Mouse (Mus musculus): ENCODE data around the gene Bcdin3d. TPM values are rescaled to one million over a fixed set of nuclear protein-coding genes. Genes with fewer than 3 reads are reported as not detected.
A peak's percentile ranks its signal among the peaks of the same experiment; 100 is the strongest.

The Bcdin3d gene
- total RNA-seq (2015; ENCODE audit: low replicate concordance) (1.3 and 1.4 TPM in 2 replicates), total RNA-seq (2017; ENCODE audit: low replicate concordance) (0.51 and 1.3 TPM in 2 replicates)

DNA sequence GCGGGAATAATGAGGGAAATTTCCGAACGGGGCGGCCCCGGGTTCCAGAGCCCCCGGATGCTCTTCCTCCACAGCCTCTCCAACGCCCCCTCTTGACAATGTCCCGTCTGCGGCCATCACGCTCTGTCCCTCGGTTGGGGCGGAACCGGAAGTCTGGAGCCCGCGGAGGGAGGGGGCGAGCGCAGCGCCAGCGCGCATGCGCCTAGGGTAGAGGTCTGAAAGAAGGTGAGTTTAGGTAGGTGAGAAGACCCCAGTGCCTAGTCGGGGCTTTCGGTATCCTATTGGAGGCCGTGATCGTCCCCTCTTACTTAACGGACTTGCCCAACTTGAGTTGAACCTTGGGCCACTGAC lies at the start of gene Bcdin3d:
TSS of gene Bcdin3d (minus strand) at position 155 of the 351 bp plus-strand sequence.
- peak; percentile 71 for ATAC-seq (replicated peaks; ENCODE audit: low FRiP score, poor library complexity, severe bottlenecking)

DNA sequence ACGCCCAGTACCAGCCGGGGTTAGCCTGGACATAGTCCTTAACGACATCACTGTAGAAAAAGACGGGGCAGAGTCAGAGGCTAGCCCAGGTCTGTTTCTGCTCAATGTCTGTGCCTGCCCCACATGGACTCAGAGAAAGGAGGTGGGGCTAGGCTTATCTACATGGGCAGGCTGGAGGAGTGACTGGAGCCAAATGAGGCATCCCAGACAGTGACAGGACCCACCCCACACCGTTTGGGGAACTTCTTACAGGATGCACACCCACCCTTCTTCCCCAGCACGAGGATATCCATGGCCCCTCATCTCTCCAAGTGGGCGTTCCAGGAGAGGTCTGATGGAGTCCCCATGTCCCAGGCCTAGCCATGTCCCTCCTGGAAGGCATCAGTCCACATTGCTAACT lies 45.8 kb upstream of the Bcdin3d start:
- no peak for ATAC-seq (replicated peaks; ENCODE audit: low FRiP score, poor library complexity, severe bottlenecking)

DNA sequence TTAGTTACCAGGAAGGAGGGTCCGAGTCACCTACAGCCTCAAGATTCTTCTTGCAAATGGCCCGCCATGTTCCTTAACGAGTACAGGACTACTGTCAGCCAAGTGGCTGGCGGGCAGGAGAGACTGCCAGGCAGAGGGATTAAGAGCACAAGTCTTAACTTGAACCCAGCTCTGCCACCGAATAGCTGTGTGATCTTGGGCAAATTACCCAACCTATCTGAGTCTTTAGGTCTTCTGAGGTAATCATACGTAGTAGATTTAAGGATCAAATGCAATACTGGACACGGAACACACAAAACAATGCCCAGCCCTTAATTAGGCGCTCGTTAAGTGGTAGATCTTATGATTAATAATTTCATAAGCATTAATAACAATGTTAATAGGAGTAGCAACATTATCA lies 45.1 kb upstream of the Bcdin3d start:
- no peak for ATAC-seq (replicated peaks; ENCODE audit: low FRiP score, poor library complexity, severe bottlenecking)

DNA sequence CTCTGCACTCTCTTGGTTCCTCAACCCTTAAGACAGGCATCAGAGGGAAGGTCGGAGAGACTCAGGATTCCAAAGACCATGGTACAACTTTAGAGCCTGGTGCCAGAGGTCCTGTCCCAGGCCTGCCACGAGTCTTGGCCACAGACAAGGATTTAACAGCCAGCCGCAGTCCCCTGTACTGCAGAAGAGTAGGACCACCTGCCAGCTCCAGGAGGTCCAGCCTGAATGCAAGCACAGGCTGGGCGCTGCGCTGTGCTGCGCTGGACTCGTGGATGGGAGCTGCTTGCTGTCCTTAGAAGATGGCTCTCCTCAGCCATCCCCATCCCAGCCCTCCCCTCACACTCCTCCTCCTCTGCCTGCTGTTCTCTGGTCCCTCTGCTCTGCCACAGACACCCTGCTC lies 43.2 kb upstream of the Bcdin3d start:
- no peak for ATAC-seq (replicated peaks; ENCODE audit: low FRiP score, poor library complexity, severe bottlenecking)

DNA sequence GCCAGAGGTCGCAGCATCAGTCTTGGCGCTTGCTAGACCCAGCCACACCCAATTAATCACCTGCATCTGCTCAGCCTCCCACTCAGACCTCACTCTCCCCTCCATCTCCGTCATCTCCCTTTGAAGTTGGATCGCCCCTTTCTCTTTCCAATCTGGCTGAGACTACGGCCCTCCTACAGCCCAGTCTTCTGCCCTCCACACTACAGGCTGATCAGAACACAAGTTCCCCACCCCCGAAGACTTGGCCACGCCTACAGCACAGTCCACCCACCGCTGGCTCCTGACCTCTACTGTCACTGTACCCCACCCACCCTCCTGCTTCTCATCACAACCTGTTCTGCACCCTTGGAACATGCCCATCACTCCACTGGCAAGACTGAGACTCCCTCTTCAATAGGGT lies 42.2 kb upstream of the Bcdin3d start:
- no peak for ATAC-seq (replicated peaks; ENCODE audit: low FRiP score, poor library complexity, severe bottlenecking)

DNA sequence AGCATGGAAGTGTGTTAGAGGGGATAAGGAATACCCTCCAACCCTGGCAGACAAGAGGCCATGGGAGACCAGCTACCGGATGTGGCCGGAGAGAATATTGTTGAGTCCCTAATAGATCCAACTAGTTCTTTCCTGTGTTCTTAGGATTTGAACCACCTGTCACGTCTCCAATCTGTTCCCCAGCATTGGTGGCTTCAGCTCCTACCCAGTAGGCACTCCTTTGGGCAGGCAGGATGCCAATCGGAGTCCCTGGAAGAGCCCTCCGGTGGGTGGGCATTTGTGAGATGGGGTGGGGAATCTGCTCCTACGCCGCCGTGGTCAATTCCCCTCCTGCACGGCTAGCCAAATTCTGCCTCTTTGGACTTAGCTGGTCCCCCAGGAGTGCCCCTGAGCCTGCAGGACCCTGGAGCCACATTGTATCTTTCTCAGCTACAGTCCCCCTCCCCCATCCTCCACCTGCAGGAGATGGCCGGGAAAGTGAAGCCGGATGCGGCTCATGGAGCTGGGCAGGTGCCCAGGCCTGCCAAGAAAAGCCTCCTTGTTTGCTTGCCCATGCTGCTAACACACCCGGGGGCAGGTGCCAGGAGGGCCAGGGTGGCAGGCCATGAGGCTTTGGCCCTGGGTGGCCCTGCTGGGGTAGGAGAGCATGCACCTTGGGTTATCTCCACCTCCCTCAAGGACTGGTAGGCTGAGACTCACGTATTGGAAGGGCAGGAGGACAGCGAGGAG lies 37.4 kb upstream of the Bcdin3d start:
- no peak for ATAC-seq (replicated peaks; ENCODE audit: low FRiP score, poor library complexity, severe bottlenecking)

DNA sequence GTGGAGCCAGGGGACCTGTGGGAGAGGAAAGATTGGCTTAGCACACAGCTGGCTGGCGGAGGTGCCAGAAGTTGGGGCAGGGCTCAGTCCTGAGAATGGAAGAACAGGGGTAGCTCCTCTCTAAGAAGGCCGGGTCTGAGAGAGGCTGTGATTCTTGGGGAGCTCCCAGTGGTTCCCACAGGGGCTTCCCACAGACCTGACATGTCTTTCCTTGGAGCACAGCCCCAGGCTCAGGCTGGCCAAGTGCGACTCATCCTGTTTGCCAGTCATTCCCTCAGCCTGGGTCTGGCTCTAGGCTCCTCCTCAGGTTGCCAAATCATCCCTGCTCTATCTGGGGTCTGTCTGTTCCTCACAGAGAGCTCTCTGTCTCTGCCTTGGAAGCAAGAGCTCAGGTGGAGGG lies 36.1 kb upstream of the Bcdin3d start:
- no peak for ATAC-seq (replicated peaks; ENCODE audit: low FRiP score, poor library complexity, severe bottlenecking)

DNA sequence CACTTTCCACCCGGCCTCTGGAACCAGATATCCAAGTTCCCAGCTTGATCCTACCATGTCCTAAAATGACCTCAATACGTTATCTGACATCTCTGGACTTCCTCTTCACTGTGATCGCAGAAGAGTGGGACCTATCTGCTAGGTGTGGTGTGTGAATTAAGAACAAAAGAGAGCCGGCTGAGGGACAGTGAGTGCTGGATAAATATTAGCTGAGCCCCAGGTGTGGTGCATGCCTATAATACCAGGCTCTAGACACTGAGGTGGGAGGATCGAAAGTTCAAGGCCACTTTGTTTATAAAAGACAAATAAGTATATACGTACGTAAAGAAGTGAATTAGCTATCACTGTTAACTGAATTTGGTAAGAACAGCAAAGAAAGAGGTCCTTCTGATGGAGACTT lies 35.3 kb upstream of the Bcdin3d start:
- no peak for ATAC-seq (replicated peaks; ENCODE audit: low FRiP score, poor library complexity, severe bottlenecking)

DNA sequence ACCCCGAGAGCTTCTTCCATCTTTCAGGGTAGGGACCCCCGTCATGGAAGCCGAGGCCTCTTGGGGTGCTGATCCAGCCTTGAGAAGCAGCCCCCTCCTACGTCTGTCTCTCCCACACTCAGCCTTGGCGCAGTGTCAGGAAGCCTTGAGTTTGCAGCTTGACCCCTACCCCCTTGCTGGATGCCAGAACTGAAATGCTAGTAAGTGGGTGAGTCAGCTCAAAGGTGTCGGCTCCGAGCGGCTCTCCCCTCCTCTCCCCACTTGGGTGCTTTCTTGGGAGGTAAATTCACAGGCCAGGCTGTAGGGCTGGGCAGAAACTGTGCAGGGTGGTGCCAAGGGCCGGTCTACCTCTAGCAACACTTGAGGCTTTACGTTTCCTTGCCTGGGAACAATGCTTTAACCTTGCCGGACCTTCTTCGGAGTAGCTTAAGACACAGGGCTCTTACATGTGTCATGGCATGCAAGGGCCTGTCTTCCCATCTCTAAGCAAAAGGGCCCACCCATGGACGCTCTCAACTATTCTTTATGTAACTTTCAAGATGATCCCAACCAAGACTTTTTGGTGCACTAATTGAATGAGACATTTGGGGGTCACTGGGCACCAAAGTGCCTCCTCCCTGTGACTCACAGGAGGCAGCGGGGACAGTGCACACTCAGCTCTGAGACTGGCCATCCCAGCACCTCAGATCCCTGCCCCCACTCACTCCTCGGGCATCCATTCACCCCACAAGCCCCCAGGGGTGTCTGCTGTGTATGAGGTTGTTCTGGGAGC lies 31.0 kb upstream of the Bcdin3d start:
- ATAC-seq (replicated peaks; ENCODE audit: low FRiP score, poor library complexity, severe bottlenecking), result no peak

DNA sequence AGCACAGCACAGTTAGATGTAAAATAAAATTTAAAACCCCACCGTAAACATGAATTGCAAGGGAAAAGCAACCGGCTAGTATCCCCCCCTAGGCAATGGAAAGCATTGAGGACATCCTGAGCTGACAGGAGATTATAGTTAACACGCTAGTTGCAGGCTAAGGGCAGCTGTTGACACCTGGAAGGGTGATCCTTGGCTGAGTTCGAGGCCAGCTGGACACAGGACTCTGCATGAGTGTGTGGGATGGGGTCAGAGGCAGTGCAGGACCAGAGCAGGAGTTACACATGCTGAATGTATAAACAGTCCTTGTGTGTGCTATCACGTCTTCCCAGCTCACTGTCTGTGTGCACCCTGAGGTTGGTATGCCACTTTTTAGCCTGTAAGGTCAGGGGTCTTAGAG lies 28.7 kb upstream of the Bcdin3d start:
- no peak for ATAC-seq (replicated peaks; ENCODE audit: low FRiP score, poor library complexity, severe bottlenecking)

DNA sequence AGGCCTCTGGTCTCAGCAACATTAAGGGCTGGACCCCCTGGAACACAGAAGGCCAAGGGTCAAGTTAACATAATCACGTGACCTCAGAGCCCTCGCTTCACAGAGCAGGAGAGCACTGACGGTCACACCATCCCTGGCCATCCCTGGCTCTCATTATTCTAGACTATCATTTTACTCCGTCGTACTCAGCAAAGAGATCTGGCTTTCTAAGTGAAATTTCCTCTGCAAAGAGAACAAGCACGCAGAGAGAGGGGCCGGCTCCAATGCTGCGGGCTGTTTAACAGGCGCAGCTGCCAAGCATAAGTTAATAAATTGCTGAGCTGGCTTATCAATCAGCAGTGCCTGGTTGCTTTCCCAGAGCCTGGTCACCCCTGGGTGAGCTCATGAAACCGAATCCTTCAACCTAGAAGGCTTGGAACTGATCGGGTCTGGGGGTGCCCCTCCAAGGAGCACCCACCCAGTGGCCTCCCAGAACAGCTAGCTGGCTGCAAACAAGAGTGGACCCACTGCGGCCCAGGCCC lies 27.8 kb upstream of the Bcdin3d start:
- no peak for ATAC-seq (replicated peaks; ENCODE audit: low FRiP score, poor library complexity, severe bottlenecking)

DNA sequence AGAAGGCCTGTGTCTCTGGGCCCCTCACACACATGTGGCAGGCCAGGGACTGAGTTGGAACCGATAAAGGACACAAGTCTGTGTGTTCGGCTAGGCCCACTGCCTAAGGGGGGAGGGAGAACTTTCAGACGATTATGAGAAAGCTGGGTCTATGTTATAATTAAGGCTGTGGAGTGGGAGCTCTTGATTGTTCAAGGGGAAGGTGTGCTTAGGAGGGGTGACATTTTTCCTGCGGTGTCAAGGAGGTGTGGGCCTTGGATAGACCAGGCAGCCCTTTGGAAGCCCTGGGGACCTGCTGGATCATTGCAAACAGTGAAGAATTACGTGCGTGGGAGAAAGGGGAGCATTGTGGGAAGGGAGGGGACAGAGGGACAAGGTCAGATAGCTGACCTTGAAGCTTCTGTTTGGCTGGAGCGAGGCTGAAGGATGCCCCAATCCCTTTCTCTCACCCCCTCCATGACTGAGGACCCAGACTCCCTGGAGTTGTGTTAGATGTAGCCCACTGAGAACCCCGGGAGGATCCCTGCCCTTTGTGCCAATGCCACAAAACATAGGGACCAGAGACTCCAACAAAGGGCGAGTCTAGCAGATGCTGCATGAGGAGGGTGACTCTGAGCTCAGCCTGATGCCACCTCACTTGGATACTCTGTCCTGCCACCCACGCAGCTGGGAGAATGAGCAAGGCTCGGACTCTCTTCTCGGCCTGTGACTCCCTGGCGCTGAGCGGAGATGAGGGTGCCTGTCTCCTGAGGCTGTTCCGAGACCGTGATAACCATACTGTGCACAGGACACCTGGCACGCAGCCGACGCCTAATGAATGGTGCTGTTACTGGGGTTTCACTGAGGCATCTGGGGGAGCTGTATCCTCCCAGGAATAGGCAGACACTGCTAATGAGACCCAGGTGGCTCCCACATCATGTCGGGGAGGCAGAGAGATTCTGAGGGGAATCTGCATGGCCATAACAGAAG lies 27.0 kb upstream of the Bcdin3d start:
- no peak for ATAC-seq (replicated peaks; ENCODE audit: low FRiP score, poor library complexity, severe bottlenecking)

DNA sequence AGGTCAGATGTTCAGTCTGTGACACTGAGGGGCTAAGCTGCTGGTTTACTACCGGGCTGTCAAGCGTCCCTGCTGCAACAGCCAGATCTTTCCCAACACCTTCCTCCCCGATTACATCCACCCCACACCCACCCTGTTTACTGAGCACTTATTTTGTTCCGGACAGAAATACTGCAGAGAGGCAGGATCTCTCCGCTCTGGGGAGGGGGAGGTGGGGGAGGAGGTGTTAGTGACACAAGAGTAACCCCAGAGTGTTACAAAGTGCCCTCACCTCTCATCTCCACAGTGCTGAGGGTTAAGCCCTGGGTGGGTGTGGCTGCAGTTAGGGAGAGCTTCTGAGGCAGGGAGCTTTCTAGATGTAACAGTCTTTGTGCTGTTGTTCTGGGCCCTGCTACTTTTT lies 25.8 kb upstream of the Bcdin3d start:
- no peak for ATAC-seq (replicated peaks; ENCODE audit: low FRiP score, poor library complexity, severe bottlenecking)

DNA sequence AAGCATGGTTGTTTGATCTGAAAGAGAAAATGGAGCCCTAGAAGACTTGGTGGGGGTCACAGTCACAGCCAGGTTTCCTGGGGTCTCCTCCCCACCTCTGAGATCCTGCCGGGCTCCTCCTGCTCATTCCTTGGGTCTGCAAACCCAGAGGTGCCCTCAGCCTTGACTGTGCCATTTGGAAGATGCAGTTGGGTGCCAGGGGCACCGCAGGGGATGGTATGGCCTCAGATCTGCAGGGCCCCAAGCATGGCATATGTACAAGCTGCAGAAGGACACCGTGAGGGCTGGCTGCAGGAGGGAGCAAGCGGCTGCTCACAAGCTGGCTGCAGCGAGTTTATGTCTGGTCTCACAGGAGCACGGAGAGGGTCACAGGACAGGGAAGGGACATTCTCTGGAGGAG lies 25.2 kb upstream of the Bcdin3d start:
- ATAC-seq (replicated peaks; ENCODE audit: low FRiP score, poor library complexity, severe bottlenecking), result no peak

DNA sequence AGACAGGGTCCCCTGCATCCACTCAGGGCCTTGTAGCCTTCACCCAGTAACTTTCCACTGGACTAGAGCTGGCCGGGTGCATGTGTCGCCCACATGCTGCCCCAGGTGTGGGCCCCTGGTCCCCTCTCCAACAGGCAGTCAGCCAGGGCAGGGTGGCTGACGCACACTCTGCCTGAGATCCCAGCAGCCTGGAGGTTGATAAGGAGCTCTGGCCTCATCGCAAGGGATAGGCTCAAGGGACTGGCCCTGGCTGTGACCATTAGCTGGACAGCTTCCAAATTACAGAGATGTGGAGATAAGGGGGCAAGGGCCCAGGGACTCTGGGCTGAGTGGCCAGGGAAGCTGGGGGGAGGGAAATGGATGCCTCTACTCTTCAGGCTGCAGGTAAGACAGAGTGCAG lies 24.3 kb upstream of the Bcdin3d start:
- no peak for ATAC-seq (replicated peaks; ENCODE audit: low FRiP score, poor library complexity, severe bottlenecking)

DNA sequence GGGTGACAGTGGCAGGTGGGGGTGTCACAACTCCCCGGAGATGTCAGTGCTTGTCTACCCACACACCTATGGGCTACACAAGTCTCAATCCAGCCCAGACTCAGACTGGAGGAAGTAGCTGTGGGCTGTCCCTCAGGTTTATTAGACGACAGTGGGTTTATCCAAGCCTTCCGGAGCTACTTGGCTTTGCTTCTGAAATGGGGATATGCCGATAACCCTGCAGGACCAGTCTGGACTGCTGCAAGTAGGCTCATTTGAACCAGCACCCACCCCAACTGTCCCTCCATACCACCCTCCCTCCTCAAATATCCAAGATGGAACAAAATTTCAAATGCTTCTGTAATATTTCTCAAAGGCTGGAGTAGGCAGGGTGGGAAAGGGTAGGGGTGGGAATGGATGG lies 23.8 kb upstream of the Bcdin3d start:
- ATAC-seq (replicated peaks; ENCODE audit: low FRiP score, poor library complexity, severe bottlenecking), result no peak

DNA sequence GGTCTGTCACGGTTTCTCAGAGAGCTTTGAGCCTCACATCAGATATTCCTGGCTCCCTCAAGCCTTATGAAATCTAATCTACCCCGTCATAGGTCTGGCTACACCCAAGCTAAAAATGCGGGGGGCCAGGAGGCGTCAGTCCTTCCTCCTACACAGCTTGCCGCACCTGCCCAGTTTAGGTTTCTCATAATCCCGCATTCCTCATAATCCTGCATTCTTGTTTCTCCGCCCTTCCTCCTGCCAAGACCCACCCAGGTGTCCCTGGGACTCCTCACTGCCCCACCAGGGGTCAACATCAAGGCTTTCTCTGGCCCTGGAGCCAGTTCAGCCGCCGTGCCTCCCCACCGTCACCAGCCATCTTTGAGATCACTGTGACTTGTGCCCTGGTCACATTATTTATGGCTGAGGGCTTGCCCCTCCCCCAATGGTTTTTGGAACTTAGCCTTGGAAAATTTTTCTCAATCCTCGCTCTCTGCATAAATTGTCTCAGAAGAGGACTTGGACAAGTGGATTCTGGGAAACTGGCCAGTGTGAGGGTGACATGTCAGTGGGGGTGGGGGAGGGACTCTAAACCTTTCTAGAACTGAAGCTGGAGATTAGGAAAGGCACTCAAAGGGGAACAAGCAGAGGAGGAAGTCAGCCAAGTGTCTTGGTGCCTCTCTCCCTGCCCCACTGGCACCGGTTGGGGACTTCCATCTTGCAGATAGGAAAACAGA lies 23.2 kb upstream of the Bcdin3d start:
- no peak for ATAC-seq (replicated peaks; ENCODE audit: low FRiP score, poor library complexity, severe bottlenecking)

DNA sequence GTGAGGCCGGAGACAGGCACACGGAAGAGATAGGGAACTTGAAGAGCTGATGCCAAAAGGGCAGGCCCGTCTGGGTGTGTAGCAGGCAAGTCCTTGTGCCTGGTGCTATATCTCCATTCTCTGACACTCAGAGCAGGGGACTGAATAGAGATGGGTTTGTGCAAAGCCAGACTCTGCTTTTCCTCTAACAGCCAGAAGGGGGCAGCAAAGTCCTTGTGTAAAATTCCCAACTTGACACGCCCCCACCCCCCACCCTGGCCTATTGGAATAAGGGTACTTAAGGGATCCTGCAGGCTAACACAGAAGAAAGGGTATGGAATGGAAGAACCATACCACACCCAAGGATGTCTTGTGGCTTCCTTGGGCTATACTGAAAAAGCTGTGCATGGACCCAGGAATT lies 22.5 kb upstream of the Bcdin3d start:
- ATAC-seq (replicated peaks; ENCODE audit: low FRiP score, poor library complexity, severe bottlenecking), result no peak

DNA sequence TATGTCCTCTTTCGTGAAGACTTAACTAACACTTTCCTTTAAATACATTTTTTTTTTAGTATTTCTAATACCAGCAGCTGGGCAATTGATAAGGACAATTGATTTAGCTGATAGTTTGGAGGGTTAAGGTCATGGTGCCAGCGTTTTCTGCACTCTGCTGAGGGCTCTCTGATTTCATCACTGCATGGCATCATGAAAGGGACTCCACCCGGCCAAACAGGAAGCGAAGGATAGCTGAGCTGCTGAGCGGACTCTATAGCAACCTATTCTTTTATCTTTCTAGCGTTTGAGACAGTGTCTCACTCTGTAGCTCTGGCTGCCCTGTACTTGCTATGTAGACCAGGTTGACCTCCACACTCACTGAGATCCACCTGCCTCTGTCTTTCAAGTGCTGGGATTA lies 10.2 kb upstream of the Bcdin3d start:
- no peak for ATAC-seq (replicated peaks; ENCODE audit: low FRiP score, poor library complexity, severe bottlenecking)

DNA sequence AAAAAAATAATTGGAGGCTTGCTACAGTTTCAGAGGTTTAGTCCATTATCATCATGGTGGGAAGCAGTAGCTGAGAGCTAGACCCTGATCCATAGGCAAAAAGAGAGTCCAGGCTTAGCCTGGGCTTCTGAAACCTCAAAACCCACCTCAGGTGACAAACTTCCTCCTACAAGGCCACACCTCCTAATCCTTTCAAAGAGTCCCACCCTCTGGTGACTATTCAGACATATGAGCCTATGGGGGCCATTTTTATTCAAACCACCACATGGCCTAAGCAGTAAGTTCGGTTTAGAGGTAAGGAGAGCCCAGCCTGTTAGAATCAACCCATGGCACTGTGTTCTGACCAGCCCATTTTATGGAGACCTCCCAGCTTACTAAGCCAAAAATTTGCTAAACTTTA lies 1.3 kb upstream of the Bcdin3d start:
- no peak for ATAC-seq (replicated peaks; ENCODE audit: low FRiP score, poor library complexity, severe bottlenecking)

Data from erythroid progenitor cell, adult 5-6 weeks (primary cell).